Mouse (Mus musculus) hindbrain, embryonic 15.5 days (tissue): ENCODE data around the gene Bmp2k. TPM values are rescaled to one million over a fixed set of nuclear protein-coding genes. Genes with fewer than 3 reads are reported as not detected.

Source experiments
- ATAC-seq: fragments of 200-750 bp; cut with Nextera tagmentation; 2 replicates; pipeline ENCODE4 v1.8.0; 2017; ENCODE audit warnings: low read depth, moderate number of reproducible peaks, moderate TSS enrichment; ENCODE audit not compliant: low FRiP score
- H3K27ac ChIP-seq: fragments of 300-500 bp; sonication (generic); replicated peaks from 2 replicates; pipeline ENCODE4 v1.5.1; 2015; ENCODE audit warnings: mild to moderate bottlenecking, inconsistent platforms
- H3K27me3 ChIP-seq: fragments of 300-500 bp; sonication (generic); 2 replicates; pipeline ENCODE4 v1.6.1; 2015; ENCODE audit warnings: control low read depth, inconsistent platforms
- H3K36me3 ChIP-seq: fragments of 300-500 bp; sonication (generic); 2 replicates; pipeline ENCODE4 v1.6.1; 2015; ENCODE audit warnings: control low read depth, inconsistent platforms
- H3K4me1 ChIP-seq: fragments of 300-500 bp; sonication (generic); replicated peaks from 2 replicates; pipeline ENCODE4 v1.6.1; 2015; ENCODE audit warnings: control low read depth, inconsistent platforms
- H3K4me2 ChIP-seq: fragments of 300-500 bp; sonication (generic); 2 replicates; pipeline ENCODE4 v1.6.1; 2015; ENCODE audit warnings: moderate library complexity, mild to moderate bottlenecking, inconsistent platforms
- H3K4me3 ChIP-seq: fragments of 300-500 bp; sonication (generic); 2 replicates; pipeline ENCODE4 v1.5.1; 2015; ENCODE audit warnings: mild to moderate bottlenecking, inconsistent platforms
- H3K9ac ChIP-seq: fragments of 300-500 bp; sonication (generic); 2 replicates; pipeline ENCODE4 v1.6.1; 2015; ENCODE audit warnings: inconsistent platforms
- H3K9me3 ChIP-seq: fragments of 300-500 bp; sonication (generic); 2 replicates; pipeline ENCODE4 v1.6.1; 2016; ENCODE audit warnings: control low read depth, inconsistent platforms
- WGBS: fragments of 180-500 bp; shearing (Covaris S2); methylation state at CpG from one replicate; pipeline ENCODE4 v1.1.7; 2015; 5-methylcytosine and 5-hydroxymethylcytosine counted together
- polyA plus RNA-seq: library from polyadenylated mRNA; unstranded; fragments of >200 nt; fragmentation: Nextera tagmentation; extraction: Ambion mirVana; gene quantifications from 2 replicates; pipeline ENCODE4 v1.2.1, GENCODE M21; 2015

The Bmp2k gene
- polyA plus RNA-seq, 1 experiment from 2014 or later = 9.9 TPM

DNA sequence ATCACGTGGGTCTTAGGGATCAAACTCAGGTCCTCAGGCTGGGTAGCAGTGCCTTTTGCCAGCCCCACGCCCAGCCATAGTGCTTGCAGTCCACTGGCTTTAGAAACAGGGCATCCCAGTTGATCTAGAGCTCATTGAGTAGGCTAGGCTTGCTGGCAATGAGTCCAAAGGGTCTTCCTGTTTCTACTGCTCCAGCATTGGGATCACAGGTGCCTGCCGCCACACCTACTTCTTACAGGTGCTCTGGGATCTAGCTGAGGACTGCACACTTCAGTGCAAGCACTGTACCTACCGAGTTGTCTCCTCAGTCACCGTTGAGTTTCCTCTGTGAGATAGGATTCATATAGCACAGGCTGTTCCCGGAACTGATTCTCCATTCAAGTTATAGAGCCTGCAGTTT is 34.3 kb downstream of the Bmp2k start:
- H3K27ac ChIP-seq = no peak overlapping the region
- ATAC-seq = no peak
- H3K9me3 ChIP-seq = no peaks in the 10 kb centered on the region
- no peak overlapping the region for H3K4me3 ChIP-seq
- H3K4me1 ChIP-seq = no peaks in the 10 kb centered on the region
- no peak overlapping the region for H3K4me2 ChIP-seq
- no peak overlapping the region for H3K9ac ChIP-seq
- no peaks in the 10 kb centered on the region for H3K36me3 ChIP-seq
- H3K27me3 ChIP-seq = no peaks in the 10 kb centered on the region
- WGBS = 92% methylated on average over 6 of the region's 6 CpGs

DNA sequence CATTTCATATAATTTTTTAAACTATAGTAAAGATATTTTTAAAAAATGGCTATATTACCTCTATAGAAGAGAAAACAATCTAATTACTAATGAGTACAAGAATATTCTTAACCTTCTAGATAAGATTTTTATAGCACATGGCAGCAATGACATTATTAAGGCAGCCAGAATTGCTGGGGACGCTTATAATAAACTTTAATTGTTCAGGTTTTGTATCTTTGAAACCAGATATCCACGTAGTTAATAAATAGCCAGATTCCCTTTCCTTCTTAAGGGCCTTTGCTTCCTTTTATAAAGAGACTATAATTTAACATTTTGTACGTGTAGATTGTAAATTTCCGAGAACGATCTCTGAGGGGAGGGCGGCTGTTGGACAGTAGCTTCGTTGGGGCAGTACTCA is 47.8 kb downstream of the Bmp2k start:
- 0 out of 2 replicates have a peak, but pooled peaks cover 2% of the 10 kb centered on the region for H3K36me3 ChIP-seq
- H3K4me2 ChIP-seq = no peak overlapping the region
- H3K9me3 ChIP-seq = no peaks in the 10 kb centered on the region
- H3K4me3 ChIP-seq = no peak overlapping the region
- no peaks in the 10 kb centered on the region for H3K27me3 ChIP-seq
- H3K27ac ChIP-seq = no peak overlapping the region
- H3K4me1 ChIP-seq = no peaks in the 10 kb centered on the region
- WGBS = 91% methylated on average over 7 of the region's 7 CpGs
- H3K9ac ChIP-seq = no peak overlapping the region
- ATAC-seq = no peak

DNA sequence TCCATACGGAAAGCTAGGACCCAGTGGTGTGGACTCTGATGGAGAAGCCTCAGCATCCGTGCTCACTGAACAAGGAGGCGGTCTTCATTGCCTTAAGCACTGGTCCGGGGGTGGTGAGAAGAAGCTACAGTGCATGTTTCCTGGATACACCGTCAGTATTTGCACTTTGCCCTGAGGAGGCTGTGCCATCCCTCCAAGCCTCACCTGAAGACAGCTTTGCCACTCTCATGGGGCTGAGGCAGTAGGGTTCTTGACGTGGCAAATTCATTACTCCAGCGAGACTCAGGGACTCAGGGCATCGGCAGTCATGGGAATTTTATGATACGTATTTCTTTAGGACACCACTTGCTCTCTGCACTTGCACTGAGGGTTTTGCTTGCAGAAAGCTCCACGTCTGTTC is 49.2 kb downstream of the Bmp2k start:
- Histone ChIP-seq H3K9ac (no peak overlapping the region), H3K4me1 (no peaks in the 10 kb centered on the region), H3K36me3 (no peaks in the 10 kb centered on the region), H3K4me2 (no peak overlapping the region), H3K27ac (no peak overlapping the region), H3K4me3 (no peak overlapping the region), H3K27me3 (no peaks in the 10 kb centered on the region), H3K9me3 (no peaks in the 10 kb centered on the region)
- WGBS = 88% methylated on average over 10 of the region's 10 CpGs
- no peak for ATAC-seq

DNA sequence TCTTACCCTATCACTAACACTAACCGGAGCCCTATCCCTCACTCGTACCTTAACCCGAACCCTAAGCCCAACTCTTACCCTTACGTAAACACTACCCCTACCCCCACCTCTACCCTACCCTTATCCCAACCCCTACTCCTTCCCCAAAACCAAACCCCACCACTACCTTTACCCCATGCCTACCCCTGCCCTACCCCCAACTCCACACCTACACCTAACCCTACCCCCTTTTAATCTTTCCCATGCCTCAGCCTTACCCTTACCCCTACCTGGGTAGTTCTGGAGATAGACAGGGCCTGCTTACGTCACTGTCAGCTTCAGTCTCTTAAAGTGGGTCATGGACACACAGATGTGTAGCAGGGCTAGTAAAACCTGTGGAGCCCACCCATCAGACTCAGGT is 51.4 kb downstream of the Bmp2k start:
- Histone ChIP-seq H3K4me3 (no peak overlapping the region), H3K27me3 (no peaks in the 10 kb centered on the region), H3K4me2 (no peak overlapping the region), H3K27ac (no peak overlapping the region), H3K9ac (no peak overlapping the region), H3K36me3 (no peaks in the 10 kb centered on the region; the same call in 1 of the 2 replicates), H3K9me3 (no peaks in the 10 kb centered on the region), H3K4me1 (no peaks in the 10 kb centered on the region)
- 94% methylated on average over 5 of the region's 5 CpGs for WGBS
- ATAC-seq = peak; percentile 61; the same call in 1 of the 2 replicates

DNA sequence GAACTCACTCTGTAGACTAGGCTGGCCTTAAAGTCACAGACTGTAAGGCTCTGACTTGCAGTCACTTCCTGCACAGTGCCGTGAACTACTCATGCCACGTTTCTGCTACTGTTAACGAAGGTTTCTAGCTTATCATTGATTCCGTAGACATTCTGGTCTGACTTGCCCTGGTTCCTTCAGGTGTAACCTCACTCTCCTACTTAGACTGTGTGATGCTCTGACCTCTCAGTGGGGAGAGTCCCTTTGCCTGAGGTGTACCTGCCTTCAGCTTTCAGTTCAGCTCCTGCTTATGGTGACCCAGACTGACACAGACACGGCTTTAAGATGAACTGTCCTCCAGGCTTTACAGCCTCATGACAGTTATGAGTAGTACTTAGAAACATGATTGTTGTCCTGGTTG is 56.7 kb downstream of the Bmp2k start:
- Histone ChIP-seq H3K27ac (no peak overlapping the region), H3K4me1 (no peaks in the 10 kb centered on the region), H3K9ac (no peak overlapping the region), H3K9me3 (no peaks in the 10 kb centered on the region), H3K4me2 (no peak overlapping the region), H3K4me3 (no peak overlapping the region), H3K27me3 (no peaks in the 10 kb centered on the region), H3K36me3 (peaks cover 9% of the 10 kb centered on the region)
- 95% methylated on average over 5 of the region's 5 CpGs for WGBS
- ATAC-seq = no peak

DNA sequence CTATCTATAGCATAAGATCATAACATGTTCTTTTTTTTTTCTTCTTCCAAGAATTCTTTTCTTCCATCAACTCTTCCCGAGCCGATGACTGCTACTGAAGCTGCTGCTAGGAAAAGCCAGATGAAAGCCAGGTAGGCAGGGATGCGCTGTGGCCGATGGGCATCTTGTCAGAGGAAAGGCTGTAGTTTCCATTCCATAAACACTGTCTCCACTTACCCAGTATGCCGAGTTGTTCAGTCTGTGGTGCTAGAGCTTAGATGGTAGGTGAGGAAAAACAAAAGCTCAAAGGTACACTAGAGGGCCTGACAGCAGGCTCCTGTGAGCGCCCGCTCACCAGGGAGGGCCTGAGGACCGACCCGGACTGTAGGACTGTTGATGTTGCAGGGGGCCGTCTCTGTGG is 57.3 kb downstream of the Bmp2k start:
- WGBS = 80% methylated on average over 10 of the region's 10 CpGs
- Histone ChIP-seq H3K27me3 (no peaks in the 10 kb centered on the region), H3K4me3 (no peak overlapping the region), H3K36me3 (peaks cover 9% of the 10 kb centered on the region), H3K27ac (no peak overlapping the region), H3K4me1 (no peaks in the 10 kb centered on the region), H3K9ac (no peak overlapping the region), H3K4me2 (no peak overlapping the region), H3K9me3 (no peaks in the 10 kb centered on the region)
- ATAC-seq = 0 out of 2 replicates have a peak, but pooled peaks have one; percentile 21

DNA sequence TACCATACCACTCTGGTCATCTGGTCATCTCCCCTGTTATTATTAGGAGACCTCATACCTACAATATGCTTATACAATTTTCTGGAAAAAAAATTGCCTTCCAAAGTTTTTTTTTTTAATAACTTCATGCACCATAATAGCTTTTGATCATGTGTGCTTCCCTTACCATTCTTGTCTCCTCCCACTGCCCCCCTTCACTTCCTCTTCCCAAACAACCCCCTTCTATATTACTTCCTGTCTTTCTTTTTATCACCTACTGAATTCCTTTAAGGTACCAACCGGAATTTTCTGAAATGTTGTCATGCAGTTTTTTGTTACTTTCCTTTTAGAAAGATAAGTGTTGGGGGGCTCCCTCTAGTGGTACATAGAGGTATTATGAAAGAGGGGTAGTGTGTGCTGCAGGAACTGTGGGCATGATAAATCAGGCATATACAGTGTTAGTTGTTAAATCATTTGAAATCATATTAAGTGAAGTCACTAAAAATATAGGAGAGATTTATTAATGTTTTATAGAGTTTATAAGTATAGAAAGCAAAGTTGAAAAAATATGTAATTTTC is 58.1 kb downstream of the Bmp2k start:
- Histone ChIP-seq H3K4me1 (no peaks in the 10 kb centered on the region), H3K36me3 (peaks cover 9% of the 10 kb centered on the region), H3K27me3 (no peaks in the 10 kb centered on the region), H3K27ac (no peak overlapping the region), H3K4me2 (no peak overlapping the region), H3K9me3 (no peaks in the 10 kb centered on the region), H3K9ac (no peak overlapping the region), H3K4me3 (no peak overlapping the region)
- 5% methylated on average over 1 of the region's 1 CpGs for WGBS
- peak; percentile 56; the same call in 1 of the 2 replicates for ATAC-seq

DNA sequence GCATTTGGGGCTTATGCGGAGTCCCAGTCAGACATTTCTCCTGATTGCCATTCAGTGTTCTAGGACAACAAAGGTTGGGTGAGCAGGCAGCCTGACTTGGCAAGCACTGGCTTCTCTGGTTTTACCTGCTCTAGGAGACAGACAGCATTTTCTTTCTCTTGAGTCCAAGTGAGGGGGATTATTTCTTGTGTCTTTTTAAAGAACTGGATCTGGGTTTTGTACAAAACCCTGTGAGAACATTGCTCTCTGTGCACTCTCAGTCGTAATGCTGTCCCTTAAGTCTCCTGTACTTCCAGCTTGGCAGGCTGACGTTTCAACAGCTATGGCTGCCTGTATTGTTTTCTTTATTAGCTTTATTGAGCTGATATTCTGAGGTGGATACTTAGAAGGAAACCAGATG is 58.9 kb downstream of the Bmp2k start:
- Histone ChIP-seq H3K27ac (no peak overlapping the region), H3K27me3 (no peaks in the 10 kb centered on the region), H3K9ac (no peak overlapping the region), H3K9me3 (no peaks in the 10 kb centered on the region), H3K36me3 (peaks cover 9% of the 10 kb centered on the region), H3K4me3 (no peak overlapping the region), H3K4me2 (no peak overlapping the region), H3K4me1 (no peaks in the 10 kb centered on the region)
- WGBS = 82% methylated on average over 3 of the region's 3 CpGs
- ATAC-seq = no peak

DNA sequence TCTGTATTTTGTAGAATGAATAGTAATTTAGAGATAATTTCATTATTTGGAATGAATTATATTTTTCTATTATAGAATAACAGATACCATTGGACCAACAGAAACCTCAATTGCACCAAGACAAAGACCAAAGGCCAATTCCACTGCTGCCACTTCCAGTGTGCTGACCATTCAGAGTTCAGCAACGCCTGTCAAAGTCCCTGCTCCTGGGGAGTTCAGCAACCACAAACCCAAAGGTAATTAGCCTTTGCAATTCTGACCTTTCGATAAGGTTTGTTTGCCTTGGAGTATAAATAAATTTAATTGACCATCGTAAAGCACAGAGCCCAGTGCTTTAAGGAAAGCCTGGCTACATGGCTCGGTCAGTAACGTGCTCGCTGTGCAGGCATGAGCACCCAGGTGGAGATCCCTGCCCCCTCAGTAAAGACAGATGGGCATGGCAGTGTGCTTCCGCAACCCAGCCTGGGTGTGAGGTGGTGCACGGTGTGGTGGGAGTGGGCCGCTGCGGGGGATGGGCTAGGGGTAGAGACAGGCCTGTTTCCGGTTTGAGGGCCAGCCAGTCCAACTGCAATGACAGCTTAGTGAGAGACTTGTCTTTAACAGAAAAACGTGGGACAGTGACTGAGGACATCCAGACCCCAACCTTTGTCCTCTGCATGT is 59.4 kb downstream of the Bmp2k start:
- Histone ChIP-seq H3K4me1 (no peaks in the 10 kb centered on the region), H3K4me3 (no peak overlapping the region), H3K4me2 (no peak overlapping the region), H3K27ac (no peak overlapping the region), H3K27me3 (no peaks in the 10 kb centered on the region), H3K36me3 (peaks cover 9% of the 10 kb centered on the region), H3K9ac (no peak overlapping the region), H3K9me3 (no peaks in the 10 kb centered on the region)
- 85% methylated on average over 12 of the region's 12 CpGs for WGBS
- no peak for ATAC-seq

DNA sequence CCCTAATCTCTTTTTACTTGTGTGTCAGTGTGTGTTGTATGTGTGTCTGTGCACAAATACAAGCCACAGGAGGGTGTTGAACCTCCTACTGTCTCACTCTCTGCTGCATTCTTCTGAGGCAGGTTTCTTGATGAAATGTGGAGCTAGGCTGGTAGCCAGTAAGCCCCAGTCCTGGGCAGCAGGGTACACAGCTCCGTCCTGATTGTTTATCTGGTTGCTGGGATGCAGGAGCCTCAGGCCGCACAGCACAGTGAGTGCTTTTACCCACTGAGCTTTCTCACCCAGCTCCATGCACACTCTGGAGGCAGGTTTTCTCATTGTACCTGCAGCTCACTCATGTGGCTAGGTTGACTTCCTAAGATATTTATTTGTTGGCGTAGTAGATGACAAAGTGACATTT is 63.4 kb downstream of the Bmp2k start:
- Histone ChIP-seq H3K36me3 (peaks cover 27% of the 10 kb centered on the region), H3K4me1 (no peaks in the 10 kb centered on the region), H3K9me3 (no peaks in the 10 kb centered on the region), H3K4me2 (no peak overlapping the region), H3K4me3 (no peak overlapping the region), H3K9ac (no peak overlapping the region), H3K27ac (no peak overlapping the region), H3K27me3 (no peaks in the 10 kb centered on the region)
- WGBS = 60% methylated on average over 3 of the region's 3 CpGs
- no peak for ATAC-seq

DNA sequence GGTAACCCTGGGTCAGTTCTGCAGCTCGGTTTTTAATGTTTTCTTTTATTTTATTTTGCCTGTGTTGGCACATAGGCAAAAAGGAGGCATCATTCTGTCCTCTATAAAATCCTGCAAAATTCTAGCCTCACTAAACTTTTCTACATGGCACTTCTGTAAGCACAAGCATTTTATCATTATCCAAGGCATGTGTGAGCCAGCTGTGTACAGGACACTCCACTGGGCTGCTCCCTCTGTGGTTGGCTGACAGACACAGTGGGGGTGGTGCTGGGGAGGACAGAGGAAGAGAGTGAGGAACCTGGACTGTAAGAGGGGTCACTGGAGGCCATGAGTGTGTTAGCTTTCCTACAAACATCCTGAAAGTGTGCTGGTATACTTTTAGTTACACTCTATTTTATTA is 64.6 kb downstream of the Bmp2k start:
- no peak overlapping the region for H3K9ac ChIP-seq
- no peak for ATAC-seq
- H3K4me2 ChIP-seq = no peak overlapping the region
- H3K27me3 ChIP-seq = no peaks in the 10 kb centered on the region
- WGBS = 89% methylated on average over 1 of the region's 1 CpGs
- H3K9me3 ChIP-seq = no peaks in the 10 kb centered on the region
- no peaks in the 10 kb centered on the region for H3K4me1 ChIP-seq
- no peak overlapping the region for H3K4me3 ChIP-seq
- no peak overlapping the region for H3K27ac ChIP-seq
- H3K36me3 ChIP-seq = peaks cover 38% of the 10 kb centered on the region

DNA sequence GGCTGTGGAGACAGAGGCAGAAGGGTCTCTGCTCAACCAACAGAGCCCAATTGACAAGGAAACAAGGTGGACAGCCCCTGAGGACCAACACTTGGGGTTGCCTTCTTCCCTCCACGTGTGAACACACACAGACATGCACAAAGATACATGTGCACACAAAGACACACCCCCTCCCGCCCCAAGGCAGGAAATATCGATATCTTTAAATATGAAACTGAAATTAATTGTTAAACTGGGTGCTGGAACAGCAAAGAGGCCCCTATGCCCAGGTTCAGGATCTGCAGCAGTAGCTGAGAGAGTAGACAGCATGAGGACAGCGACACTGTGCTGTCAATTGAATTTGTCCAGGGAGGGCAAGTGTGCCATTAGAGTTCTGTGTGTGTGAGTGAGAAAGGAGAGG is 68.3 kb downstream of the Bmp2k start:
- Histone ChIP-seq H3K27ac (no peak overlapping the region), H3K9me3 (no peaks in the 10 kb centered on the region), H3K4me3 (no peak overlapping the region), H3K9ac (no peak overlapping the region), H3K36me3 (peaks cover 50% of the 10 kb centered on the region), H3K4me1 (no peaks in the 10 kb centered on the region), H3K4me2 (no peak overlapping the region), H3K27me3 (no peaks in the 10 kb centered on the region)
- 88% methylated on average over 4 of the region's 4 CpGs for WGBS
- no peak for ATAC-seq
